Mouse (Mus musculus) bone marrow macrophage, adult 2 months (primary cell): ENCODE results near the gene Calb2.

Experiments used
- CTCF ChIP-seq: IDR thresholded peaks from 2 replicates; pipeline ENCODE4 v1.5.1; 2012; ENCODE audit warnings: low read depth, mild to moderate bottlenecking, low read length, moderate library complexity
- POLR2A ChIP-seq: IDR thresholded peaks from 2 replicates; pipeline ENCODE4 v1.6.1; 2012; ENCODE audit warnings: mild to moderate bottlenecking, low read depth, low read length, borderline replicate concordance

DNA sequence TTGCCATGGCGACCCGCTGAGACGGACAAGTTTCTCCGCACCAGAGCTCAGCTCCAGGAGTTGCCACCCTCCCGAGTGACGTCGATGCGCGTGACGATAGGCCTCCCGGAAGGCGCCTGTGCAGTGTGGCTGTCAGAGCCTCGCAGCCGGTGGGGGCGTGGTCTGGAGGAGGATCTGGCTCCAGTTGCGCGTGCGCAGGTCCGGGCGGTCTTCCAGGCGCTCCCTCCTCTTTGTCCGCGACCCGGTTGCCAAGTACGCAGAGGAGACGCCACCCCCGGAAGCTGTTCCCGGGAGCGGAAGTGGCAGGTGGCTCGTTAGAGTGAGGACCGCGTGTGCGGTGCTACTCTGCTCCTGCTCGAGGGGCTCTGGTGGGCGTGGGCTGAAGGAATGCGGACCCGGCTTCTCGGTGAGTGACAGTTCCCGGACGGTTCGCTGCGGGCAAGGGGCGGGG is 49.7 kb upstream of the Calb2 start:
- TF ChIP-seq CTCF (no peak), POLR2A (no peak)
